Mouse (Mus musculus): ENCODE data around the gene Skint8.

GRCm38 (mm10) chr4:111963669-111964068 lies 44.5 kb downstream of the Skint8 start:
- no peak for TF ChIP-seq GATA1 (IDR thresholded peaks at IDR 0.05; ENCODE audit: borderline replicate concordance, low read length)
- TF ChIP-seq FLI1 (IDR thresholded peaks at IDR 0.05; ENCODE audit: low read length): no peak
